Mouse (Mus musculus) layer of hippocampus, adult 9-10 months (tissue): ENCODE results near the gene Bmf.

ENCODE experiments used
- DNase-seq: peaks from one replicate; pipeline ENCODE4 v3.0.0; 2022; ENCODE audit warnings: low spot score

Gene Bmf

DNA sequence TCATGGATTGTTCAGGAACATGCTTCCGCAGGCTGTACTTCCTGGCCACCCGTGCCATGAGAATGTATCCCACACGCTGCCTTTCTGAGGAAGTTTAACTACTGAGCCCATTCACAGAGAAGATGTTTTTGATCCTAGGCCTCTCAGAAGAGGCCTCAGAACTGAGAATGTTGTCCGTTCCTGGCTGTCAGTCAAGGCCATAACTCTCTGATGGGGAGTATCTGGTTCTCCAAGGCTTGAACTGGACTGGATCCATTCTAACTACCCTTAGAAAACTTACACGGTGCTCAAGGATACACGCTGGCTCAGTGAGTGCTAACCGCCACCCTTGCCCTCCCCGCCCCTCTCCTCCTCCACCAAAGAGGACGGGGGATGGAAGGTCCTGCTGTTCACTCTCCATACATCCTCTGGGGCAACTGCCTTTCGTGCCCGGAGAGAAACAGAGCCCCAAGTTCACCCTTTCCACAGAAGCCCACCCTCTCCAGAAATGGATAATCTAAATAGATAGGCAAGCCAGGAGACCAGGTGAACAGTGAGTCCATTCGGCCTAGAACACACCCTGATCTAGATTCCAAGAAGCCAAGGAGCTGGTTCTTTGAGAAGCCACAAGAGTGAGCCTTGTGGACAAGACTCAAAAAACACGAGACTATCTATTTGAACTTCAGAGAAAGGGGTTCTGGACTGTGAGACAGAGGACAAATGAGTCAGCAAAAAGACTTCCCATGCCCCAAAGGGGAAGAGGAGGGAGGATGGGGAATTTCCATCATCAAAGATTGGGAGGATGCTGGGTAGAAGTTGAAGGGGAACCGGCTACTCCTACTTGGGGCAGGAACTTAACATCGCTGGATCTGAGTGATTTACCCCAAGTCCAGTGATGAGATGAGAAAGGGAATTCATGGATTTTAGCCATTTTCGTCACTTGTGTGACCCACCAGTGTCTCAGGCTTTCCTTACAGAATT is 36.8 kb downstream of the Bmf start:
- no peak for DNase-seq

DNA sequence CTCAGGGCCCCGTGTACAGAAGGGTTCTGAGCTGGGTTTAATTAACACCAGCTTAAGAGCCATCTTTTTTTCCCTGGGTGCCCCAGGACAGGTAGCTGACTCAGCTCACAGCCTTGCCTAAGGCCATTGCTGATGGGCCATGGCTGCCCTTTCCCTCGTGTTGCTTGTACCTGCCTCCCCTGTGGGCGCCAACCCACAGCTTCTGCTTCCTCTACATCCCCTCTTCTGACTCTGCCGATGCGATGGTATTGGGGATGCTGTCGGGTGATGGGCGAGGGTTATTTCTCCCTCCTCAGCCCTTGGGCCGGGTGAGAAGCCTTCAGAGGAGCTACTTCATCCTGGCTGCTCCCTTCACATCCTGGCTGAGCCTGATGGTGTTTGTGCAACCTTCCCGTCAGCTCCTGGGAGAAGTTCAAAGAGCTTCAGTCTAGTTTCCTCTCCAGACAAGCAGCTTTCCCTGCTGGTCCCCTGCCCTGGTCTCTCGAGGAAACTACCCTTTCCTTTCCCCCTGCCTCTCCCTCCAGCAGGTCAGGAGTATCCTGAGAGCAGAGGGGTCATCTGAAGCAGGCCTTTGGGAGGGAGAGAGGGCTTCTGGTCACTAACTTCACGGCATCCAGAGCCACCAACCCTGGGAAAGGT is 37.6 kb downstream of the Bmf start:
- no peak for DNase-seq

DNA sequence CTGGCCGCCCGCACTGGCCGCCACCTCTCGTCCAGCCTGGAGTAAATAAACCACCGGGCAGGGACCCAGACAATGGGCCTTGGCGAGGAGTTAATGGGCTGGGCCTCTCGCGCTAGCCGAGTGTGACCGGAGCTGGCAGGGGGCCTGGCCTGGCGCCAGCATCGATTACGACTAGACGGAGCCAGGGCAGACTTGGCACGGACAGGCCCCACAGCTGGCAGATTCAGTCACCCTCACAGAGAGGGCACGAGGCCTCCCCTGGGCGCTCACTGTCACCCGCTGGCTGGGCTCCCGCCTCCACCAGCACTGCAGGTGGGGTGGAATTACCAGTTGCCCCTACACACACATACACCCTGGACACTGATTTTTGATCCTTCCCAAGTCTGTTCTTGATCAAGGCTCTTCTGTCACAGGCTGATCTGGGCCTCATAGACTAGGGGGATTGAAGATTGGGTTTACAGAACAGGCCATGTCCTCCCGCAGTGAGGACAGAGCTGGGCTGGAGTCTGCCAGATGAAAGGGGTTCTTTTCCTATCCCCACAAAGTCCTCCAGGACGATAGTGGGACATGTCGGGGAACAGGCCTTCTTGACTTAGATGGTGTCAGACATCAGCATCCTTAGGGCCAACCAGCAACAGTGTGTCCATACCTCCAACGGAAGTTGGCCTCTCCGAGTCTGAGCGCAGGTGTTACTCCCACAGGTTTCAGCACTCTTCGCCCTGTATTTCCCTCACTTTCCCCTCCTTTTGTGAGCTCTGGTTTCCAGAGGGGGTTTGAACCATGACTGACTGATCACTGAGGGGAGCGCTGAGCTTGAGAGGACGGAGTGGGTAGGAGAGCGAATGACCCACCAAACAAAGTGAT is 38.8 kb downstream of the Bmf start:
- DNase-seq: peak; percentile 73

DNA sequence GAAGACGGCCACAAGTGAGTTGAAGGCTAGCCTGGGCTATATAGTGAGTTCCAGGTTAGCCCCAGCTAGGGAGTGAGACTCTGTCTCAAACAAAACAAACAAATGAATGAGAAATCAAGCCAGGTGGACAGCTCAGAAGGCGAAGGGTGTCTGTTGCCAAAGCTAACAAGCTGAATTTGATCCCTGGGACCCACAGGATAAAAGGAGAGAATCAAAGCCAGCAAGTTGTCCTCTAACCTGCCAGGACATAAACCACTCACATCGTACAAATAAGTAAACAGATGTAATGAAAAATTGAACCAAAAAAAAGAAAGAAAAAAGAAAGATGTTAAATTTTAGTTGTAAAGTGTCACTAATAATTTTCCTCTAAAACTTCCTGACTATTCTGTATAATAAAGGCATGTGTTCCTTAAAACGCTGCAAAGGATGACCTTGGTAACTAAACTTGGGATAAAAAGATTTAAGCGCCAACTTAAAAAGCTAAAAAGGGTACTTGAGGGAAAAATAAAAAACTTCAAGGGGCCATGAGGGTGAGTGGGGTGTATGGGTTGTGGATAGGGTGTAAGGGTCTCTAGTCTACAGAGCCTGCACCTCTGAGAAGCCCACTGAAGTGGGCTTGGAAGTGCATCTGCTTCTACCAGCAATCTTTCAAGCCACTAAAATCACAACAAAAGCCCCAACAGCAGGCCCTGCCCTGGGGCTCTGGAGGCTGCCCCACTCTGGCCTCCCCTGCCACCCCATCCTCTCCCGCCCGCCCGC is 39.6 kb downstream of the Bmf start:
- no peak for DNase-seq

DNA sequence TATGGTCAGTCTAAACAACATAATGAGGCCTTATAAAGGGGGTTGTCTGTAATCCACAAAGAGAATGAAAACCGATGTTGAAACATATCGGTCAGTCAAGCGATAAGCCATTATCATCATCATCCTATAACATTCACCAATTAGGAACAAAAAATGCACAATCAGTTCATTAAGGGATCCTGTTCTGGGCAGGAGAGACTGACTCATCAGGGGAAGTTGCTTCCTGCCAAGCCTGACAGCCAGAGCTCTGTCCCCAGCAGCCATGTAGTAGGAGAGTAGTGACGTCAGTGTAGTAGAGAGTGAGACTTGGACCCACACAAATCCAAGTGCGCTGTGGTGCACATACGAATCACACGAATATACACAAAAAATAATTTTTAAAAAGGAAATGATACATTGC is 42.4 kb downstream of the Bmf start:
- DNase-seq: no peak

DNA sequence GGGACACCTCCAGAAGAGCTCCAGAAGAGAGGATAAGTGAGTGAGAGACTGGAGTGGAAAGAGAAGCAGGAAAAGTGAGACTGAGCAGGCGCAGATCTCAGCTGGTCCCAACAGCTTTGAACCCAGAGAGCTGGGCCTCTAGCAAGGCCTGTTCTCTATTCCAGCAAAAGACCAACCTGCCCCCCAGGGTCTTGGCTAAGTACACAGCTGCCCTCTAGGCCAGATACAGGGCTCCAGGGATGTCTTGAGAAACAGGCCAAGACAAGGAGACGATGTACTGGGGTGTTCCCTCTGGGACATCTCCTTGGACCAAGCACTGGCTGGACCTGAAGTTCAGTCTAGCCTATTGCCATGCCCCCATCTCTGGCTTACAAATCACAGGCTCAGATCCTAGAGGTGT is 49.3 kb downstream of the Bmf start:
- no peak for DNase-seq

DNA sequence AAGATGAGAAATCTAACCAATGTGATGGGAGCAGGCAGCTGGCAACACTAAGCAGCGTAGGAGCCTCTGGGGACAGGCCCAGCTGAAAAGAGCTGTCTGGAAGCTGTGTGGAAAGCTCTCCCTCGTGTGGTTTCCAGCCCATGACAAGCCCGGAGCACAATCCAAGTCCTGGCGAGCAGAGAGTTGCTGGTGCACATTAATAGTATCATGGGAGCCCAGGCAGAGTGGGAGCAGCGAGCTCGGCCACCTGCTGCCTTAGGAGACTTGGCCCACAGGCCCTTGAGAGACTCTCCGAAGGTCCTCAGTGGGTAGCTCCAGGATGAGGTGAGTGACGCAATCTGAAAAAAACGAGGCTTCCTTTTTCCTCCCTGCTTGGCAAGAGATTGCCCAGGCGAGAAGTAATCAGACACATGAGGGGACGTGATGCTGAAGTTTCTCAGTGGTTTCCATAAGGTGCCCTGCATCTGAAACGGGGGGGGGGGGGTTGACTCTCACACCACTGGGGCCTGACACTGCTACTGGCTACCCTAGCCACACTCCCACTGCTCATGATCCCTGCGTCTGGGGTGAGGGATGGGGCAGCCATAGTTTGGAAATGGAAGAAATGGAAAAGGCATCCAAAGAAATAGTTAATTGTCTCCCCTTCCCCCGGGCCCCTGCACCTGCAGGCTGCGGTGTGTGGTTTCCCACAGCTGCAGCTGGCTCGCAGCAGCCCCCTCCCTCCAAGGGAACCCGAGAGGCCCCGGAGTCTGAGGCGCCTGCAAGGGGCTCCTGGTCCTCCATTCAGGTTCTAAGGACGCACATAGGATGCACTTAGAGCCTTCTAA is 50.1 kb downstream of the Bmf start:
- no peak for DNase-seq

DNA sequence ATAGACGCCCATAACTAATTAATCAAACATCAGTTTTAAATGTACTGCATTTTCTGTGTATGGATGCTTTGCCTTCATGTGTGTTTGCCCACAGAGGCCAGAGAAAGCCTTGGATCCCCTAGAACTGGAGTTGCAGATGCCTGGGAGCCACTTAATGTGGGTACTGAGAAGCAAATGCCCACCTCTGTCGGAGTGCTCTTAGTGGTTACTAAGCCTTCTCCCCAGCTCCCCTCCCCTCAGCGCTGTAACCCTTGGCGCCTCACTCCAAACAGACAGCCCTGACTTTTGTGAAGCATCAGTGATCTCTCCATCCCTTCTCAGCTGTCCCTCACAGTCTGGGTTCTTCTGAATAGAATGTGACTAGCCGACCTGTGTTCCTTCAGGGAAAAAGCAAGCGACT is 51.0 kb downstream of the Bmf start:
- DNase-seq: no peak

DNA sequence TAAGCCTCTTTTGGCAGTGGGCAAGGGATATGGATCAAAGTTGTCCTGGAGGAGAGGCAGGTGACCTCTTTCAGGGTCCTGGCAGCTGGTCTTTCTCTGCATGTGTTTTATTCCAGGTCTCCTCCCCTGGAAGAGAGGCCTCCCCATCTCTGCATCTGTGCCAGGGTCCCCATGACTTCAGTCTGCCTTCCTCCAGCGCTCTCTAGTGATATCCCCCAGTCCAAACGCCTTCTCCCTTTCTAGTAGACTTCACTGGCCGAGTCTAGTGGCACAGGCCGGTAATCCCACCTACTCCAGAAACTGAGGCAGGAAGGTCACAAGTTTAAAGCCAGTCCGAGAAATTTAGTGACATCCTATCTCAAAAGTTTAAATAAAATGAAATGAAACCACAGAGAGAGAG is 51.6 kb downstream of the Bmf start:
- DNase-seq: no peak

DNA sequence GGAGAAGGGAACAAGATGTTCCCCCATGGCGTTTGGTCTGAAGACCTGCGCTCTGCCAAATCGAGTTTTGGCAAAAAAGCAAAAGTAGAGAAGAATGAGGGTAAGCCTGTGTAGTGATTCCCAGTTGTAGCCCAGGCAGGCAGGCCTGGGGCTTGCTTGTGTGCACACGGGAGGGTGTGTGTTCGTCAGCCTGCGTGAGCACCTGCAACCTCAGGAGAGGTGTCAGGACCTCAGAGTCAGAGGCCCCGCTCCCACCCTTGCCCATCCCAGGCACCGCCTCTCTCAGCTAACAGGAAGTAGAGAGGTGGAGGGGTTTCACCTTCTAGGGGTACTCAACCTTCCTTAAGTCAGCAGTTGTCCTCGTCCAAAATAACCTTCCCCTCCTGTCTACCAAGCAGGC is 54.5 kb downstream of the Bmf start:
- no peak for DNase-seq

DNA sequence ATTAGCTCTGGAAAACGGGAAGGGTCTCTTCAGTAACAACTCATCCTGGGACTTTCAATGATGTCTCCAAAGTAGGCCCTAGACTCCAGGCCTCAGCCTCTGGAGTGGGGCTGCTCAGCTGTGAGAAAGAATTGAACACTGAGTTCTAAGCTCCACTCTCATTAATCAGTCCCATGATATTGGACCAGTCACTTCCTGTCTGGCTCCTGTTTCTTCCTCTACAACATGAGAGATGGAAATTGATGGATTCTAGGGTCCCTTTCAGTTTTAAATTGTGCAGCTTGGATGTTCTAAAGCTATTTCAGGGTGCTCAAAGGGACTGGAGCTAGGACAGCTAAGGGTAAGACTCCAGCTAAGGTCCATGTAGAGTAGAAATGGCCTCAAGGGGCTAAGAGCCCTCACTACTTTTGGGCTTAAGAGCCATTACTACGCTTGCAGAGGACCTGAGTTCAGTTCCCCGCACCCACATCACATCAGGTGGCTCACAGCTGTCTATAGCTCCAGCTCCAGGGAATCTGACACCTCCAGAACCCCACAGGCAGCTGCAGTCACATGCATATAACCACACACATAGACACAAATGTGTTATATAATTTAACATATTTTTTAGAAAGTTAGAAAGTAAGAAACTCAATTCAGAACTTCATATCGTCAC is 57.6 kb downstream of the Bmf start:
- no peak for DNase-seq

DNA sequence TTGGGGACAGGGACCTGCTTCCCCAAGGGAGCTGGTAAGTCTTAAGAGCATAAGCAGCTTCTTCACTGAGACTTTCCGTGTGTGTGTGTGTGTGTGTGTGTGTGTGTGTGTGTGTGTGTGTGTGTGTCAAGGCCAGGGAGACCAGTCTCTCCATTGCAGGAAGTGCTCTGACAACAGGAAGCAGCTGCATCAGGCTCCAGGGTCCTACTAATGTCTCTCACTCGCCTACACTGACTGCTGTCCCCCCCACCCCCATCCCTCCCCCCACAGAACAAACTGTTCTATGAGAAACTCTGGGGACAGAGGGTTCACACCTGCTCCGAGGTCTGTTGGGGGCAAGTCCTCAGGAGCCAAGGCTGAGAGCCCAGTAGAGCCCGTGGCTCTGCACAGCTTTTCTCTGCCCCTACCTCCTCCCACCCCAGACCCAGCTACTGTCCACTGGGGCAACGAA is 58.2 kb downstream of the Bmf start:
- no peak for DNase-seq

DNA sequence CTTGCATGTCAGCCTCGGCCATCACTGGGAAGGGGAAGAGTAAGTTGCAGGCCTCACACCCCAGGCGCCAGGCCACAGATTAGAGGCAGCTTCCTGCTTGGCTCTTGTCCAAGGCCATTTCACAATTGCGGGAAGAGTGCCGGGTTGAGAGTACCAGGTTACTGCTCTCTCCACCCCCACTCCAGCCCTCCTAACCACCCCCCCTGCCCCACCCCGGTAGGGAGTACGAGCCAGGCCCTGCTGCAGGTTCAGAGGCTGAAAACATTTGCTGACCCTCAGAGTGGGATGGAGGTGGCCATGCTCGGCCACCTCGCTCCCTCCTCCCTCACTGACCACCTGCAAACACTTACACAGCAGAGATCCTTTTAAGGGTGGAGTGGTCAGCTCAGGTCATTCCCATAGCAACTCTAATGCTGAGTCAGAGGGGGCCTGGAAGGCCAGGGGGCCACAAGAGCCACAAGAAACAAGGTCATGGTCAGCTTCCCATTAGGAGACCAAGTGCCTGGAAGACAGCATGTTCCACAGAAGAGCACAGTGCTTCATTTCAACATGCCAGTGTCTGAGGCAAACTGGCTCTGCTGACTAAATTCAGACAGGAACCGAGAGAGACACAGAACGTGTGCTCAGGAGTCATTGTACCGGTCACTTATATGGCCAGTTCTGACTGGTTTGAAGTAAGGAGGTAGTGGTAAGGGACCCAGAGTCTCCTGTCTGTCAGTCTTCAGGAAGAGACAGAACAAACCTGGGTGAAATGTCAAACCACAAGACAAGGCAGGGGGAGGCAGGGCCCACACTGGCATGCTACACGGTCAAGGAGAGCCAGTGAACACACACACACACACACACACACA is 59.0 kb downstream of the Bmf start:
- DNase-seq: no peak

DNA sequence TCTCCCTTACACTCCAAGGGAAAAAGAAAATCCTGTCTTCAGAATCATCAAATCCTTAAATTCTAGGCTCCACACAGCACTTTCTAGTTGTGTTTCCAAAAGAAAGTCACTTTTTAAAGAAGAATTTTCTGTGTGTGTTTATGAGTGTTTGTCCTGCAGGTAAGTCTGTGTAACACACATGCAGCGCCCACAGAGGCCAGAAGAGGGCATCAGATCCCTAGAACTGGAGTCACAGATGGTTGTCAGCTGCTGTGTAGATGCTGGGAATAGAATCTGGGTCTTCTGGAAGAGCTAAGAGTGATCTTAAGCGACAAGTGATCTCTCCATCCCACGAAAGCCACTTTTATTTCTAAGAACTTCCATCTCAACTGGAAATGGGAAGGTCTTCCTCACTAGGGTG is 61.7 kb downstream of the Bmf start:
- no peak for DNase-seq

DNA sequence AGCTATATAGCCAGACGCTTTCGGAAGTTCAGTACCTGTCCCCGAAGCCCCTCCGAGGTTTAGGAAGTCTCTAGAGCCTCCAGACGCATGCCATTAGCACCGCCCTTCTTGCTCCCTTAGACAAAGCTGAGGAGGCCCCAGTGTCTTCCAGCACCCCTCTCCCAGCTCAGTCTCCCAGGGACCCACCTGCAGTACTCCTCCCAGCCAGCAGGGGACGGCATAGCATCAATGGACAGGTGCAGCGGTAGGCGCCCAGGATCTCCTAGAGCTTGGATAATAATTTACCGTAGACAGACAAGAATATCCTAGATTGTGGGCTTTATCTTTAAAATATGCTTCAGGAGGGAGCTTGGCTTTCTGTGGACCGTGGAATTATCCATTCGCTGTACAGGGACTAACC is 62.6 kb downstream of the Bmf start:
- peak; percentile 73 for DNase-seq

DNA sequence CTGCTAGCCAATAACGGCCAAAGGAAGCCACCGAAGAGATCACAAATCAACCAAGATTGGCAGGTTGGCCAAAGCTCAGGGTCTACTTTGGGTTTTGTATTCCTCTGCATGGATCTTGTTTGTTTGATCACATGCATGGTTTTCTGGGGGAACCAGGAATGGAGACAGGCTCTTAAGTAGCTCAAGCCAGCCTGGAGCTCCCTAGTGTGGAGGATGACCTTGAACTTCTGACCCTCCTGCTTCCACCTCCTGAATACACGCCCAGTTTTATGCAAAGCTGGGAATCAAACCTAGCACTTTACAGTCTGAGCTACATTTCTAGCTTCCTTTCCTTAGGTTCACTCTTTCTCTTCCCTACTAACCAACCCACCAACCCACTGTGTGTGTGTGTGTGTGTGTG is 64.1 kb downstream of the Bmf start:
- DNase-seq: no peak

DNA sequence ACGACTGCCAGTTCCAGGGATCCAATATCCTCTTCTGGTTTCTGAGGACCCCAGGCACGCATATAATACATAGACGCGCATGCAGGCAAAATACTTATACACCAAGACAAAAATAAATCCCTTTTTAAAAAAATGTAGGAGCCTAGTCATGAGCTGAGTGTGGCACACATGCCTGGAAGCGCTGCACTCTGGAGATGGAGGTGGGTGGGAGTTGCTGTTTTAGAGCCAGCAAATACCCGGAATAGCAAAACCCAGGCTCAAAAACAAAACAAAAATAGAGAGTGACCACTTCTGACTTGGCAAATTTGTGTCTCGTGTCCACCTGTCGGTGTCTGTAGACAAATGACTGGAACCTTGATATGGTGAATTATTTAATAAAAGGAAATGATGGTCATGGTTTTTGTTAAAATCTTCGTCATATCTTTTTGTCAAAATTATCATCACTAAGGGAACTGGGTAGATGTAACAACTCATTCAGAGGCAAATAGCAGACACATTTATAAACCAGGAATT is 65.0 kb downstream of the Bmf start:
- no peak for DNase-seq

DNA sequence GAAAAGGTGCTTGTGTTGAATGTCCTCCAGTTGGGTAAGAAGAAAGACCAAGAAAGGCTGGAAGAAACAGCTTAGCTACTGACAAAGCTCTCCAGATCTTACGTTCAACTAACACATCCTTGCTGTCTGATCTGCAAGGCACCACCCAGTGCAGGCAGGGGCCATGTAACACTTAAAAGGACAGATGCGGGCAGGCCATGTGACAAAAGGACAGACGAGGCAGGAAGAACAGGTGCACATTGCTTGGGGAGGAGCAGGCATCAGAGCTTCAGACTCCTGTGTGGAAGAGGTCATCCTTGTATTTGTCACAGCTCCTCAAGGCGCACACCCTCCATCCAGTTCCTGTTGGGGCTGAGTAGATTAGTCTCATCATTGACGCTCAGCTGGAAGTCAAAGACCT is 66.5 kb downstream of the Bmf start:
- no peak for DNase-seq

DNA sequence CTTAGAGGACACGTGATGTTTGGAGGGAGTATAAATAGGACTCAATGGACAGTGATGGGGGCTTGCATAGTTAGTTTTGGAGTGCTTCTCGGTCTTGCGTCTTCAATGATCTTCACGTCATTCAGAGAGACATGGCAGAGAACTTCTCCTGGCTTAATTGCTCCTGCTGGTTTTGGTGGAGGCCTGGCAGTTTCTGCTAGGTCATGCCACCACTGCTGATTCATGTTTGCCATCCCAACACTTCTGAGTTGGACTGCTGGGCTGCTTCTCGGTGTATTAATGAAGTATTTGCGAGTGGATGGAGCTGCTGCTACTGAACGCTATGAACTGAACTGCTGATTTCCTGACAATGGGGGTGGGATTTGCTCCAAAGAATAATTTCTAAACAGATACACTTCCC is 68.6 kb downstream of the Bmf start:
- DNase-seq: no peak
